Mouse (Mus musculus): Measurements from ENCODE around the gene Xkr8.
"Not testable (repeated sequence)": the region's sequence is repeated elsewhere in the genome, so short reads cannot be mapped to it uniquely, and the experiment has no call there.

The Xkr8 gene

GRCm38 (mm10) chr4:132746911-132747517, 14.7 kb upstream of the Xkr8 start:
- TF ChIP-seq CTCF (conservative IDR thresholded peaks at IDR 0.05; ENCODE audit: low read length) (no peak), POU5F1 (IDR thresholded peaks at IDR 0.05; ENCODE audit: borderline replicate concordance, low read length) (no peak), NANOG (IDR thresholded peaks at IDR 0.05; ENCODE audit: borderline replicate concordance, low read length) (no peak)
- Histone ChIP-seq H3K36me3 (ENCODE audit: insufficient read depth, low read length) (peaks cover 23% of the 10 kb centered on the region), H3K4me3 (replicated peaks; ENCODE audit: low read length) (no peak overlapping the region)

GRCm38 (mm10) chr4:132743992-132744911, 11.9 kb upstream of the Xkr8 start:
- Histone ChIP-seq H3K36me3 (ENCODE audit: insufficient read depth, low read length) (peaks cover 33% of the 10 kb centered on the region), H3K27me3 (ENCODE audit: insufficient read depth, low read length) (no peaks in the 10 kb centered on the region), H3K4me3 (replicated peaks; ENCODE audit: low read length) (no peak overlapping the region), H3K9me3 (ENCODE audit: low read length) (no peaks in the 10 kb centered on the region), H3K4me1 (replicated peaks; ENCODE audit: low read depth, low read length) (peaks cover 66% of the 10 kb centered on the region)
- TF ChIP-seq CTCF (conservative IDR thresholded peaks at IDR 0.05; ENCODE audit: low read length), result no peak
- TF ChIP-seq NANOG (IDR thresholded peaks at IDR 0.05; ENCODE audit: borderline replicate concordance, low read length), result no peak

More at GRCm38 (mm10) chr4:132746911-132747517, 14.7 kb upstream of the Xkr8 start:
- no peaks in the 10 kb centered on the region for H3K9me3 ChIP-seq (ENCODE audit: low read length)
- H3K4me1 ChIP-seq (replicated peaks; ENCODE audit: low read depth, low read length), result peaks cover 69% of the 10 kb centered on the region
- H3K27me3 ChIP-seq (ENCODE audit: insufficient read depth, low read length), result no peaks in the 10 kb centered on the region

GRCm38 (mm10) chr4:132741491-132741890, 9.1 kb upstream of the Xkr8 start:
- Histone ChIP-seq H3K36me3 (ENCODE audit: insufficient read depth, low read length) (peaks cover 54% of the 10 kb centered on the region), H3K4me1 (replicated peaks; ENCODE audit: low read depth, low read length) (peaks cover 47% of the 10 kb centered on the region), H3K27me3 (ENCODE audit: insufficient read depth, low read length) (no peaks in the 10 kb centered on the region), H3K9me3 (ENCODE audit: low read length) (peaks cover 19% of the 10 kb centered on the region), H3K4me3 (replicated peaks; ENCODE audit: low read length) (no peak overlapping the region)
- no peak for TF ChIP-seq CTCF (conservative IDR thresholded peaks at IDR 0.05; ENCODE audit: low read length)

GRCm38 (mm10) chr4:132737154-132737553, 4.8 kb upstream of the Xkr8 start:
- not testable (repeated sequence) for H3K27me3 ChIP-seq (ENCODE audit: insufficient read depth, low read length); H3K4me3 ChIP-seq (replicated peaks; ENCODE audit: low read length)
- H3K4me1 ChIP-seq (replicated peaks; ENCODE audit: low read depth, low read length), result peaks cover 54% of the 10 kb centered on the region
- H3K36me3 ChIP-seq (ENCODE audit: insufficient read depth, low read length), result peaks cover 35% of the 10 kb centered on the region
- peaks cover 19% of the 10 kb centered on the region for H3K9me3 ChIP-seq (ENCODE audit: low read length)

GRCm38 (mm10) chr4:132735894-132736293, 3.5 kb upstream of the Xkr8 start:
- no peak for TF ChIP-seq POU5F1 (IDR thresholded peaks at IDR 0.05; ENCODE audit: borderline replicate concordance, low read length)
- no peak for TF ChIP-seq NANOG (IDR thresholded peaks at IDR 0.05; ENCODE audit: borderline replicate concordance, low read length)
- TF ChIP-seq CTCF (conservative IDR thresholded peaks at IDR 0.05; ENCODE audit: low read length), result no peak
- Histone ChIP-seq H3K9me3 (ENCODE audit: low read length) (peaks cover 19% of the 10 kb centered on the region), H3K4me3 (replicated peaks; ENCODE audit: low read length) (peak overlapping the region; percentile 79; the same call in 1 of the 2 replicates), H3K36me3 (ENCODE audit: insufficient read depth, low read length) (peaks cover 38% of the 10 kb centered on the region), H3K4me1 (replicated peaks; ENCODE audit: low read depth, low read length) (peaks cover 57% of the 10 kb centered on the region), H3K27me3 (ENCODE audit: insufficient read depth, low read length) (no peaks in the 10 kb centered on the region)

- H3K36me3 ChIP-seq (ENCODE audit: insufficient read depth, low read length), result peaks cover 41% of the 10 kb centered on the region
- H3K4me1 ChIP-seq (replicated peaks; ENCODE audit: low read depth, low read length), result peaks cover 56% of the 10 kb centered on the region
- H3K4me3 ChIP-seq (replicated peaks; ENCODE audit: low read length), result peak overlapping the region; percentile 79
- H3K9me3 ChIP-seq (ENCODE audit: low read length), result peaks cover 19% of the 10 kb centered on the region
- TF ChIP-seq NANOG (IDR thresholded peaks at IDR 0.05; ENCODE audit: borderline replicate concordance, low read length) (no peak), POU5F1 (IDR thresholded peaks at IDR 0.05; ENCODE audit: borderline replicate concordance, low read length) (no peak)
- no peaks in the 10 kb centered on the region for H3K27me3 ChIP-seq (ENCODE audit: insufficient read depth, low read length)
Observed at GRCm38 (mm10) chr4:132735389-132735788, 3.0 kb upstream of the Xkr8 start.

GRCm38 (mm10) chr4:132734766-132735165, 2.4 kb upstream of the Xkr8 start:
- peaks cover 38% of the 10 kb centered on the region for H3K36me3 ChIP-seq (ENCODE audit: insufficient read depth, low read length)
- peaks cover 19% of the 10 kb centered on the region for H3K9me3 ChIP-seq (ENCODE audit: low read length)
- TF ChIP-seq CTCF (conservative IDR thresholded peaks at IDR 0.05; ENCODE audit: low read length), result no peak
- TF ChIP-seq NANOG (IDR thresholded peaks at IDR 0.05; ENCODE audit: borderline replicate concordance, low read length), result no peak
- TF ChIP-seq POU5F1 (IDR thresholded peaks at IDR 0.05; ENCODE audit: borderline replicate concordance, low read length), result no peak
- H3K27me3 ChIP-seq (ENCODE audit: insufficient read depth, low read length), result no peaks in the 10 kb centered on the region
- peak overlapping the region; percentile 79 for H3K4me3 ChIP-seq (replicated peaks; ENCODE audit: low read length)
- peaks cover 56% of the 10 kb centered on the region for H3K4me1 ChIP-seq (replicated peaks; ENCODE audit: low read depth, low read length)

- peaks cover 56% of the 10 kb centered on the region for H3K4me1 ChIP-seq (replicated peaks; ENCODE audit: low read depth, low read length)
- H3K4me3 ChIP-seq (replicated peaks; ENCODE audit: low read length), result peak overlapping the region; percentile 79
- peak; percentile 42 for TF ChIP-seq CTCF (conservative IDR thresholded peaks at IDR 0.05; ENCODE audit: low read length)
- TF ChIP-seq NANOG (IDR thresholded peaks at IDR 0.05; ENCODE audit: borderline replicate concordance, low read length), result no peak
- no peak for TF ChIP-seq POU5F1 (IDR thresholded peaks at IDR 0.05; ENCODE audit: borderline replicate concordance, low read length)
- H3K27me3 ChIP-seq (ENCODE audit: insufficient read depth, low read length), result no peaks in the 10 kb centered on the region
- peaks cover 32% of the 10 kb centered on the region for H3K36me3 ChIP-seq (ENCODE audit: insufficient read depth, low read length)
- H3K9me3 ChIP-seq (ENCODE audit: low read length), result peaks cover 17% of the 10 kb centered on the region
Observed at GRCm38 (mm10) chr4:132733071-132733770, 875 bp upstream of the Xkr8 start.

Data from E14TG2a.4 (cell line).